Mouse (Mus musculus): ENCODE measurements around the gene 1700057G04Rik. TPM values are rescaled to one million over a fixed set of nuclear protein-coding genes. Genes with fewer than 3 reads are reported as not detected.
A peak's percentile ranks its signal among the peaks of the same experiment; 100 is the strongest.

Gene 1700057G04Rik
- polyA plus RNA-seq, 1 experiment from 2014 or later, result not detected

DNA sequence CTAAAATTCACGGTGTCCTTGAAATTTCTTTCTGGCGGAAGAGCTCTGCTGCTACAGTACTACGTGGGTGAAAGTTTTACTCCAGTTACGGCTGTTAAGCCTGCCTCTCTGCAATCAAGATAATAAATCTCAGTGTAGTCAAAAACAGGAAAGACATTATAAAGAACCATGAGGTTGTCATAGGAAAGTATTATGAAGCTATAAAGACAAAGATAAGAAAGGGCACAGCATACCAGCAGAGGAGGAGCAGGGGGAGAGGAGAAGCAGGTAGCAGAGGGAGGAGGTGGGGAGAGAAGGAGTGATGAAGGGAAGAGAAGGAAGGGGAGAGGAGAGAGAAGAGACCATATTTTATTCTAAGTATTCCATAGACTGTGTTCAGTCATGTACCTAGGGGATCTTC lies 64.7 kb downstream of the 1700057G04Rik start:
- Histone ChIP-seq H3K4me1 (replicated peaks; ENCODE audit: control insufficient read depth, insufficient read depth) (no peaks in the 10 kb centered on the region), H3K27ac (replicated peaks) (no peak overlapping the region), H3K4me3 (ENCODE audit: low read depth, low read length) (no peak overlapping the region), H3K4me2 (replicated peaks; ENCODE audit: low read depth) (no peak overlapping the region), H3K27me3 (ENCODE audit: control insufficient read depth, insufficient read depth, low read length) (no peaks in the 10 kb centered on the region), H3K36me3 (ENCODE audit: control insufficient read depth, insufficient read depth, low read length) (no peaks in the 10 kb centered on the region), H3K9me3 (ENCODE audit: control insufficient read depth, low read length) (no peaks in the 10 kb centered on the region), H3K9ac (ENCODE audit: low read length) (no peak overlapping the region)
- ATAC-seq (ENCODE audit: low FRiP score, low TSS enrichment), result no peak
- DNase-seq (ENCODE audit: low spot score), result no peak
- TF ChIP-seq EP300 (optimal IDR thresholded peaks at IDR 0.05), result no peak
- TF ChIP-seq CTCF (IDR thresholded peaks at IDR 0.05; ENCODE audit: low read depth), result no peak
- 46% methylated on average over 4 of the region's 4 CpGs for WGBS

DNA sequence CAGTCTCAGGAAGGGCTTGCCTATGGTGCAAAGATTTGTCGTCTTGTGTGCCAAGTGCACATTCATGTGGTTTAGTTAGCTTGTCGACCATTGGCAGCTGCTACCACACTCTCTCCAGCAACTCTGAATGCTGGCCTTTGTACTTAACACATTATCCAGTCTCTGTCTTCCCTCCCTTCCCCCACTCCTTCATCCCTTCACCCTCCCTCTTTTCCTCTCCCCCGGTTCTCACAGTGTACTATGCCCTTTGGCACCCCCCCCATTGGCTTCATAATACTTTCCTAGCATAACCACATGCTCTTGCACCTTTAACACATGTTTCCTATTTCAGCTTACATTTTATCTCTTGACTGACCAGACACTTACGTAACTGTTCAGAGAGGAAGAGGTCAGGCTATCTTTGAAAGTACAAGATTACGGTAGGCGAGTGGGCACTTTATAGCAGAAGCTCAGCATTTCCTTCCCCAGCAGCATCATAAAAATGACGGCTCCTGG lies 65.6 kb downstream of the 1700057G04Rik start:
- H3K36me3 ChIP-seq (ENCODE audit: control insufficient read depth, insufficient read depth, low read length), result no peaks in the 10 kb centered on the region
- DNase-seq (ENCODE audit: low spot score) (no peak), ATAC-seq (ENCODE audit: low FRiP score, low TSS enrichment) (no peak)

DNA sequence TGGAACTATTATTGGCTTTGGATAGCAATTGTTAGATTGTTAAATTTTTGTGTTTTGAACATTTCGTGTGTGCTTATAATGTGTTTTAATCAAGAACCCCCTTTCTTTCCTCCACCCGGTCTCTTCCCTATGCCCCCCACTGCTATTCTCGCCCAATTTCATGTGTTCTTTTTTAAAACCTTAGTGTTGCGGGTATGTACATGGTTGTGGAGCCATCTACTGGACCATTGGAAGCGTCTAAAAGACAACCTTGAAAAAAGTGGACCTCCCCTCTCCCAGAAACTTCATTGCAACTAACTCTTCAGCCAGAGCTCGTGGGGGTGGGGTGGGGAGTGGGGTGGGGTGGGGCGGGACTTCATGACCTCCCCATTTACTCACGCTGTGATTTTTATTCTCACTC lies 66.2 kb downstream of the 1700057G04Rik start:
- Histone ChIP-seq H3K4me2 (replicated peaks; ENCODE audit: low read depth) (no peak overlapping the region), H3K9ac (ENCODE audit: low read length) (no peak overlapping the region), H3K27me3 (ENCODE audit: control insufficient read depth, insufficient read depth, low read length) (no peaks in the 10 kb centered on the region), H3K9me3 (ENCODE audit: control insufficient read depth, low read length) (no peaks in the 10 kb centered on the region), H3K36me3 (ENCODE audit: control insufficient read depth, insufficient read depth, low read length) (no peaks in the 10 kb centered on the region), H3K4me3 (ENCODE audit: low read depth, low read length) (no peak overlapping the region), H3K27ac (replicated peaks) (no peak overlapping the region), H3K4me1 (replicated peaks; ENCODE audit: control insufficient read depth, insufficient read depth) (no peaks in the 10 kb centered on the region)
- ATAC-seq (ENCODE audit: low FRiP score, low TSS enrichment) (no peak), DNase-seq (ENCODE audit: low spot score) (no peak)
- 58% methylated on average over 8 of the region's 8 CpGs for WGBS
- TF ChIP-seq EP300 (optimal IDR thresholded peaks at IDR 0.05), result no peak
- peak; percentile 58 for TF ChIP-seq CTCF (IDR thresholded peaks at IDR 0.05; ENCODE audit: low read depth)

More for the DNA sequence above, 65.6 kb downstream of the 1700057G04Rik start:
- WGBS, result 70% methylated on average over 7 of the region's 7 CpGs
- Histone ChIP-seq H3K27ac (replicated peaks) (no peak overlapping the region), H3K9me3 (ENCODE audit: control insufficient read depth, low read length) (no peaks in the 10 kb centered on the region), H3K9ac (ENCODE audit: low read length) (no peak overlapping the region), H3K4me3 (ENCODE audit: low read depth, low read length) (no peak overlapping the region), H3K4me2 (replicated peaks; ENCODE audit: low read depth) (no peak overlapping the region), H3K4me1 (replicated peaks; ENCODE audit: control insufficient read depth, insufficient read depth) (no peaks in the 10 kb centered on the region), H3K27me3 (ENCODE audit: control insufficient read depth, insufficient read depth, low read length) (no peaks in the 10 kb centered on the region)
- TF ChIP-seq EP300 (optimal IDR thresholded peaks at IDR 0.05) (no peak), CTCF (IDR thresholded peaks at IDR 0.05; ENCODE audit: low read depth) (no peak)

DNA sequence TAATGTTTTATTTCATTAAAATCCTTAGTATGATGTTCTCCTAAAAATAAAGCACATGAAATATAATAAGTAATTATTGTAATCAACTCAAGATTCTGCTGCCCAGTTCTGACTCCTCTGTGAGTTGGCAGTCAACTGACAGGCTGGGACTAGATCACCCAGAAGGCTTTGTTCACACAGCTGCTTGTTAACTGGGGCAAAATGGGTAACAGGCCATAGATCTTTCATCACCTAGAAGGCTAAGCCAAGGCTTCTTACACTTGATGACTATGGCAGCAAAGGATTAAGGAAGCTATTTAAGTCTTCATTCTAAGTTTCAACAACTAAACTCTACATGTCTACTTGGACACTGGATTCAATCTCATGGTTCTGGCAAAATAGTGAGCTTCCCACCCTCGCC lies 68.8 kb downstream of the 1700057G04Rik start:
- WGBS, result 67% methylated on average over 1 of the region's 1 CpGs
- TF ChIP-seq EP300 (optimal IDR thresholded peaks at IDR 0.05) (no peak), CTCF (IDR thresholded peaks at IDR 0.05; ENCODE audit: low read depth) (no peak)
- DNase-seq (ENCODE audit: low spot score), result no peak

DNA sequence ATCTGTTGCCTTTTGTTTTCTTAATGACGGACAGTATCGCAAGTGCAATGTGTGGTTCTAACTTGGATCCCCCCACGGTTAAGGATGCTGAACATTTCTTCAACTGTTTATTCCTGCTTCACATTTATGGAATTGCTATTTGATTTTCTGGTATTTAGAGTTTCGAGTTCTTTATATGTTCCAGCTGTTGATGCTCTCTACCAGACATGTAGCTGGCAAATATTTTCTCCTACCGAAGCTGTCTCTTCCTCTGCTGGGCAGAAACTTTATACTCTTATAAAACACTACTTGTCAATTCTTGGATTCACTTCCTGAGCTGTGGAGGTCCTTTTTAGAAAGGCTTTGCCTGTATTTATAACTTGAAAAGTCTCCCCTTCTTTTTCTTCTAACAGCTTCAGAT lies 70.1 kb downstream of the 1700057G04Rik start:
- Histone ChIP-seq H3K4me2 (replicated peaks; ENCODE audit: low read depth) (no peak overlapping the region), H3K4me1 (replicated peaks; ENCODE audit: control insufficient read depth, insufficient read depth) (no peaks in the 10 kb centered on the region), H3K27me3 (ENCODE audit: control insufficient read depth, insufficient read depth, low read length) (no peaks in the 10 kb centered on the region), H3K9me3 (ENCODE audit: control insufficient read depth, low read length) (no peaks in the 10 kb centered on the region), H3K36me3 (ENCODE audit: control insufficient read depth, insufficient read depth, low read length) (no peaks in the 10 kb centered on the region), H3K9ac (ENCODE audit: low read length) (no peak overlapping the region), H3K27ac (replicated peaks) (no peak overlapping the region), H3K4me3 (ENCODE audit: low read depth, low read length) (no peak overlapping the region)
- ATAC-seq (ENCODE audit: low FRiP score, low TSS enrichment) (no peak), DNase-seq (ENCODE audit: low spot score) (no peak)
- 45% methylated on average over 5 of the region's 5 CpGs for WGBS
- TF ChIP-seq EP300 (optimal IDR thresholded peaks at IDR 0.05) (no peak), CTCF (IDR thresholded peaks at IDR 0.05; ENCODE audit: low read depth) (no peak)

More for the DNA sequence above, 68.8 kb downstream of the 1700057G04Rik start:
- no peak overlapping the region for H3K9ac ChIP-seq (ENCODE audit: low read length)
- no peak overlapping the region for H3K4me2 ChIP-seq (replicated peaks; ENCODE audit: low read depth)
- H3K27me3 ChIP-seq (ENCODE audit: control insufficient read depth, insufficient read depth, low read length), result no peaks in the 10 kb centered on the region
- H3K36me3 ChIP-seq (ENCODE audit: control insufficient read depth, insufficient read depth, low read length), result no peaks in the 10 kb centered on the region
- no peak overlapping the region for H3K27ac ChIP-seq (replicated peaks)
- H3K9me3 ChIP-seq (ENCODE audit: control insufficient read depth, low read length), result no peaks in the 10 kb centered on the region
- H3K4me1 ChIP-seq (replicated peaks; ENCODE audit: control insufficient read depth, insufficient read depth), result no peaks in the 10 kb centered on the region
- no peak for ATAC-seq (ENCODE audit: low FRiP score, low TSS enrichment)
- no peak overlapping the region for H3K4me3 ChIP-seq (ENCODE audit: low read depth, low read length)

DNA sequence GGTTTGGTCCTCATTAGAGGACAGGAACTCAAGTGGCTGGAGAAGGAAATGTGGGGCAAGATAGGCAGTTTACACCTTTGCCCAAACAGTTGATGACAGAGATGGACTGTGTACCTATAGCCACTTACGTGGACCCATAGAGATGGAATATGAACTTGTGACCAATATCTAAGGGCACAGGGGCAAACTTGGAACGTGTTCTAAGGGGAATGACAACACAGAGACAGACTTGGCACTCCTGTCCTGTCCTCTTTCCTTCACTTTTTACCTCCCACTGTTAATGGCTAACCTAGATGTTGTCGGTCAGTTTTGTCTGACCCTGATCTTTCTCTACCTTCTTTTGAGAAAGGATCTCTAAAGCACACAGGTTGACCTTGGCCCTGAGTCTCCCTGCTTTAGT lies 74.2 kb downstream of the 1700057G04Rik start:
- no peak for TF ChIP-seq CTCF (IDR thresholded peaks at IDR 0.05; ENCODE audit: low read depth)
- no peak for TF ChIP-seq EP300 (optimal IDR thresholded peaks at IDR 0.05)
- DNase-seq (ENCODE audit: low spot score) (no peak), ATAC-seq (ENCODE audit: low FRiP score, low TSS enrichment) (no peak)
- Histone ChIP-seq H3K27me3 (ENCODE audit: control insufficient read depth, insufficient read depth, low read length) (no peaks in the 10 kb centered on the region), H3K9ac (ENCODE audit: low read length) (no peak overlapping the region), H3K4me2 (replicated peaks; ENCODE audit: low read depth) (no peak overlapping the region), H3K4me1 (replicated peaks; ENCODE audit: control insufficient read depth, insufficient read depth) (no peaks in the 10 kb centered on the region), H3K36me3 (ENCODE audit: control insufficient read depth, insufficient read depth, low read length) (no peaks in the 10 kb centered on the region), H3K4me3 (ENCODE audit: low read depth, low read length) (no peak overlapping the region), H3K27ac (replicated peaks) (no peak overlapping the region), H3K9me3 (ENCODE audit: control insufficient read depth, low read length) (no peaks in the 10 kb centered on the region)
- 76% methylated on average over 3 of the region's 3 CpGs for WGBS

Data from stomach, postnatal 0 days (tissue).